Mouse (Mus musculus) cerebellum, postnatal 36 days (tissue): ENCODE measurements at regions not wholly inside any gene's neighbourhood (a gene's known extent, or its start where the extent isn't known, plus 50 kb on each side); places are given as distances from the start of the nearest gene placed in this dataset.
A peak's percentile ranks its signal among the peaks of the same experiment; 100 is the strongest.

Experiments
- DNase-seq, 2 experiments: peaks; one replicate each; pipeline ENCODE4 v3.0.0; 2021 to 2022; ENCODE audit warnings: mixed read lengths in 2 of 2

- DNase-seq, result no peak
These were observed 56.5 kb downstream of the Otud1 start for GRCm38 (mm10) chr2:19714025-19714424.

GRCm38 (mm10) chr2:19715564-19716238 is 58.1 kb downstream of the Otud1 start:
- peak; percentile 42 to 49 for DNase-seq

DNA sequence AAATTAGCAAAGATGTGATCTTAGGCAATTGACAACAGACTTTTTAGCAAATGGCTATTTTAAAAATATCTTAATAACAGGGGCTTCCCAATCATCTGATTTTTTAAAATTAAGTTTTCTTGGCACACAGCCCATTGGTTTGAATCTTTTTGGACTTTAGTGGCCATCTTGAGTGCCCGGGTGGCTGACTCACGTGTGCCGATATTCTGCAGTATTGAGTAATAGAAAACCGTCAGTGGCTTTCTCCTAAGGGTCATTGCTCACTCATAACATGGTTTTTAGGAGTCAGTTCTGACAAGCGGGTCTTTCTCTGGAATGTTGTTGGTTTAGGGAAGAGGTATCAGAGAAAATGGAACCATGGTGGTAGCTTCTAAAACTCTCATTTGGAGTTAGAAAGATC is 58.8 kb downstream of the Otud1 start:
- no peak for DNase-seq

- DNase-seq, result no peak
These were observed 68.5 kb downstream of the Otud1 start for GRCm38 (mm10) chr2:19726085-19726484.

- peak; percentile 40 to 47 for DNase-seq
These were observed 69.4 kb downstream of the Otud1 start for GRCm38 (mm10) chr2:19726904-19727303.

- DNase-seq, result no peak
These were observed 75.6 kb downstream of the Otud1 start for GRCm38 (mm10) chr2:19732922-19733859.

GRCm38 (mm10) chr2:19734164-19734870 is 76.8 kb downstream of the Otud1 start:
- no peak for DNase-seq

GRCm38 (mm10) chr2:19741508-19741907 is 84.0 kb downstream of the Otud1 start:
- no peak for DNase-seq

GRCm38 (mm10) chr2:19743467-19743866 is 85.9 kb downstream of the Otud1 start:
- peak; percentile 14 to 32 for DNase-seq

- no peak for DNase-seq
These were observed 87.6 kb downstream of the Otud1 start for GRCm38 (mm10) chr2:19744986-19745660.

- DNase-seq, result no peak
These were observed 95.2 kb downstream of the Otud1 start for GRCm38 (mm10) chr2:19752753-19753152.

- DNase-seq, result no peak
These were observed 95.9 kb downstream of the Otud1 start for GRCm38 (mm10) chr2:19753479-19753878.

DNA sequence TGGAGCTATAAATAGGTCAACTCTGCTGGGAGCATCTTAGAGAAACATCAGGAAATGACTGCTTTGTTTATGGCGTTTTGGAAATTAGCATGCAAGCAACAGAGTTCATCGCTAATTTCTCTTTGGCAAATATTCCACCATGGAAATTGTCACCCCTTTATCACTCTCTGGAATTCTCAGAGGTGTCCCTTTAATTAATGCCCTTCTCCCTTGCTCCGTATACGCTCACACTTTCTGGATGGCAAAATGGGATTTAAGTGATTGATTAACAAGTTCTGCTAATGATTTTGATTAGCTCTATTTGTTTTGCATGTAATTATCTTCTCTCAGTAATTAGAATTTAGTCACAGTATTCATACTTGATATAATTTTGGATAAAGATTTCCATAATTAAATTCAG is 100.4 kb downstream of the Otud1 start:
- no peak for DNase-seq

- no peak for DNase-seq
These were observed 101.6 kb downstream of the Otud1 start for GRCm38 (mm10) chr2:19759169-19759568.

DNA sequence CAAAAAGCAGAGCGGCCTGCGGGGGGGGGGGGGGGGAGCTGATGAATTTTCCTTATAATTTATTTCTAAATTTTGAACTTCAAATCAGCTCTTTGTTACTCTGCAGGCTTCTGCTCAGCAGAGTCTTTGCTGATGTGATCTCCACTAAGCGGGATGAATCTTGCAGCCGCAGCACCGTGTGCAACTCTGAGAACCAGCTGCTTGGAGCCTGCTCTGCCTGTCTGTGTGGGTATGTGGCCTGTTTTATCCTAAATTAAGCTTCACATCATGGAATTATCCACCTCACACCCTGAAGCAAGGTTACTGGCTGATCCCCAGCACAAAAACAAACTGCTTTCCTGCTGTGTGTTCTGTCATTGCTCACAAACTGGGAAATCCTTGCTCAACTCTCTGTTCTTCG is 102.0 kb downstream of the Otud1 start:
- no peak for DNase-seq

- no peak for DNase-seq
These were observed 105.4 kb downstream of the Otud1 start for GRCm38 (mm10) chr2:19762996-19763395.

DNA sequence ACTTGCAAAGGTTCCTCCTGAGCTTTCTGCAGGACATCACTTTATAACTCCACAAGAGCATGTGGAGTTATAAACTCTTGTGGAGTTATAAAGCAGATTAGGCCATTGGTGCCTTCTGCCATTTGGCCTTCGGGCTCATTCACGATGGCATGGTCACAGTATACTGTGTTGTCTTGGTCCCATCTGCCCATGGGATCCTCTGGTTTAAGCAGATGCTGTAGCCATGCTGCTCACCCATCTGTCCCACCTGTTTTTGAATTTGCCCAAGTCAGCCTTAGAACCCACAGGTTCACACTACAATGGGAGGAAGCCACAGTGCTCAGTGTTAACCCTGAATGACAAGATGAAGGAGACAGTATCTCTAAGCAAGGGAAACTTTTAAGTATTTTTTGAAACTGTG is 124.7 kb upstream of the Etl4 start:
- no peak for DNase-seq

DNA sequence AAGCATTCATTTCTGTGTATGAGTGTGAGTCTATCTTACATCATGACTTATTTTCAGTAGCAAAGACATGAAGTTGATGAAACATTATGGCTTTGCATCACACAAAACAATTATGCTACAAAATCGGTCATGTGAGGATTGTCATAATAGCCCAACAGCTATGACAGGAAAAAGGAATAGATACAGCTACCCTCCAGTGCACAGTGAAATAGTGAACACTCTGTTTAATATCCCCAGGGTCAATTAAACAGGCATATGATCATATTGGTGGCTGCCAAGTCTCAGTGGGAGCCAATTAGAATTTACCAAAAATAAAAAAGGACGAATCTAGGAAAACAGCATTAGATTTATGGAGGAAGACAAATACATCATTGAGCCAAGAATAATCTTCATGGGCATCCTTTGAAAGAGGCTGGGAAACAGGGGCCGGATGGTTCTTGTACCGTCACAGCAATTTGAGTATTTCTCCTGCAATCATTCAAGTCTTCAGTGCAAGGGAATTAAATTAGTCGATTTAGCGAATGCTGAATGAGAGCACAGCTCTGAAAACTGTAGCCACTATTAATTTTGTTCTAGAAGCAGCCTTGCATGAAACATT is 123.8 kb upstream of the Etl4 start:
- DNase-seq, result no peak

DNA sequence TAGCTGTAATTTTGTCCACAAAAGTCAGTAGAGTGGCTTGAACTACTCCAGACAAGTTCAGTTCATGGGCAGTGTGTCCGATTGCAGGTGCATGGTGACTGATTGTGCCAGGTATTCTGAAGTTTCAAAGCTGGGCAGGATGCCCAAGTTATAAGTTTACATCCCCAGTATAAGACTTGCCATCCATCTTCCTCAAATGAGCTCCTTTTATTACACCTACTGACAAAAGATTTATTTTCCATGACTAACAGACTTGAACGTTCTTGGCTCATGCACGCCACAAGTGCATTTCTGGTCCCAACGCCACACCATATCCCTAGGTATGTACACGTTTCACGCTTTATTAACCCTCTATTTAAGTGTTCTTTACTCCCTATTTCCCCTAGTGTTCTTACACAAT is 117.4 kb upstream of the Etl4 start:
- DNase-seq, result no peak

DNA sequence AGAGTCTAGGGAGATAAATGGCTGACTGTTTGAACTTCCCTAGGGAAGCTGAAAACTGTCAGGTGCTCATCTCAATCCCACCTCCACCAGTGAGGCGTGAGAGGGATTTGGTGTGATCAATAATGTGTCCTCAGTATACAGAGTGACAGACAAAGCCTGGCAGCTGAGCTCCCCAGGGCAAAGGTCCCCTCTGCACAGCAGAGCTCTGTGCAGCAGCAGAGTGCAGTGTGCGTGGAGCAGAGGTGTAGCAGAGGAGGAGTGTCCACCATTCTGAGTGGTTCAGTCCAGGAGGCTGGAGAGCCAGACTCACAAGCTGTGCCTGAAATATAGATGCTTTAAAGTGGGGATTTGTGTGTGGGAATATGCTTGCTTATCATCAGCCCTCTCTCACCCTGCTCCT is 112.8 kb upstream of the Etl4 start:
- no peak for DNase-seq
